In genomic region chr17:72719618-72720017, GRCm38 (mm10) we compare ENCODE assay signal across 24 mouse cellular contexts.
DNase-seq lines count a peak whose midpoint lies in the region; ATAC-seq and TF ChIP-seq lines count a peak whose summit lies in the region.
"Had no signal": no experiment of that assay in that cellular context is flagged by ENCODE, and none has a peak within 500 bp of the region (broad histone marks: within the 10 kb centered on the region; RNA-seq: fewer than 3 reads in every experiment).

No protein-coding gene starts in this region.

- H3K36me3 ChIP-seq in hindbrain, embryonic 14.5 days (replicated peaks; ENCODE audit: control insufficient read depth, insufficient read depth): no peaks in the 10 kb centered on the region
- no peaks in the 10 kb centered on the region for H3K36me3 ChIP-seq in hindbrain, embryonic 13.5 days
- H3K36me3 ChIP-seq in midbrain, embryonic 13.5 days: no peaks in the 10 kb centered on the region
- H3K36me3 ChIP-seq in midbrain, embryonic 11.5 days (ENCODE audit: control insufficient read depth, insufficient read depth, low read length): no peaks in the 10 kb centered on the region
- H3K36me3 ChIP-seq in midbrain, embryonic 15.5 days (replicated peaks): no peaks in the 10 kb centered on the region
- H3K36me3 ChIP-seq: embryonic facial prominence, embryonic 12.5 days; embryonic facial prominence, embryonic 15.5 days; forebrain, embryonic 10.5 days; forebrain, embryonic 12.5 days had no signal

- no peak; the same call in 1 of the 2 replicates for ATAC-seq in hindbrain, embryonic 14.5 days (ENCODE audit: low FRiP score)
- no peak for ATAC-seq in hindbrain, embryonic 13.5 days (ENCODE audit: low FRiP score)
- ATAC-seq in midbrain, embryonic 13.5 days: peak; percentile 71; the same call in 1 of the 2 replicates
- no peak for ATAC-seq in midbrain, embryonic 11.5 days (ENCODE audit: low FRiP score)
- peak; percentile 70; the same call in 1 of the 2 replicates for ATAC-seq in midbrain, embryonic 15.5 days (replicated peaks)
- ATAC-seq: forebrain, embryonic 14.5 days; forebrain, embryonic 16.5 days had no signal

- no peaks in the 10 kb centered on the region for H3K9me3 ChIP-seq in hindbrain, embryonic 14.5 days (ENCODE audit: control insufficient read depth, low read length)
- no peaks in the 10 kb centered on the region for H3K9me3 ChIP-seq in hindbrain, embryonic 13.5 days
- H3K9me3 ChIP-seq in midbrain, embryonic 13.5 days: no peaks in the 10 kb centered on the region
- no peaks in the 10 kb centered on the region for H3K9me3 ChIP-seq in midbrain, embryonic 11.5 days (ENCODE audit: control insufficient read depth, low read length)
- H3K9me3 ChIP-seq in midbrain, embryonic 15.5 days: no peaks in the 10 kb centered on the region
- H3K9me3 ChIP-seq: embryonic facial prominence, embryonic 12.5 days; embryonic facial prominence, embryonic 15.5 days; forebrain, embryonic 10.5 days; forebrain, embryonic 12.5 days had no signal

- 0 out of 2 replicates have a peak overlapping the region, but pooled peaks have one; percentile 5 for H3K27ac ChIP-seq in hindbrain, embryonic 14.5 days
- H3K27ac ChIP-seq in hindbrain, embryonic 13.5 days: no peak overlapping the region
- H3K27ac ChIP-seq in midbrain, embryonic 13.5 days: peak overlapping the region; percentile 56; the same call in 1 of the 2 replicates
- no peak overlapping the region for H3K27ac ChIP-seq in midbrain, embryonic 11.5 days (ENCODE audit: low read depth, low read length)
- no peak overlapping the region for H3K27ac ChIP-seq in midbrain, embryonic 15.5 days
- H3K27ac ChIP-seq: embryonic facial prominence, embryonic 12.5 days; embryonic facial prominence, embryonic 15.5 days; forebrain, embryonic 10.5 days; forebrain, embryonic 12.5 days had no signal

- no peak for TF ChIP-seq POLR2A in brain, embryonic 14.5 days (IDR thresholded peaks at IDR 0.05; ENCODE audit: borderline replicate concordance, extremely low read depth, insufficient read depth, insufficient read length, poor library complexity, severe bottlenecking)

- no peak overlapping the region for H3K4me3 ChIP-seq in hindbrain, embryonic 14.5 days (replicated peaks; ENCODE audit: low read length)
- no peak overlapping the region for H3K4me3 ChIP-seq in hindbrain, embryonic 13.5 days
- H3K4me3 ChIP-seq in midbrain, embryonic 13.5 days (replicated peaks): no peak overlapping the region
- no peak overlapping the region for H3K4me3 ChIP-seq in midbrain, embryonic 11.5 days (ENCODE audit: low read depth, low read length)
- H3K4me3 ChIP-seq in midbrain, embryonic 15.5 days: no peak overlapping the region
- H3K4me3 ChIP-seq: embryonic facial prominence, embryonic 12.5 days; embryonic facial prominence, embryonic 15.5 days; erythroblast, embryonic 14.5 days; forebrain, embryonic 10.5 days; forebrain, embryonic 12.5 days had no signal

- no peak for DNase-seq in hindbrain, embryonic 14.5 days (ENCODE audit: low spot score)
- no peak for DNase-seq in midbrain, embryonic 11.5 days (ENCODE audit: low spot score, missing footprints)
- peak; percentile 42 for DNase-seq in brain, embryonic 14.5 days (ENCODE audit: low read depth)
- DNase-seq in cerebellum, adult 18-20 months: no peak
- DNase-seq in heart, adult 8-10 months (ENCODE audit: low spot score): no peak
- DNase-seq: adrenal gland, adult 2 months; adrenal gland, postnatal 10 days; adrenal gland, postnatal 25 days; cerebellum, adult 11-12 months; cerebellum, adult 8-10 months; cerebellum, adult 9-11 months; cerebellum, postnatal 14 days; cerebellum, postnatal 36 days; embryo, embryonic 11 days had no signal

- H3K27me3 ChIP-seq in hindbrain, embryonic 14.5 days (ENCODE audit: control insufficient read depth, insufficient read depth, low read length): no peaks in the 10 kb centered on the region
- no peaks in the 10 kb centered on the region for H3K27me3 ChIP-seq in hindbrain, embryonic 13.5 days
- no peaks in the 10 kb centered on the region for H3K27me3 ChIP-seq in midbrain, embryonic 13.5 days
- H3K27me3 ChIP-seq in midbrain, embryonic 11.5 days (ENCODE audit: control insufficient read depth, insufficient read depth, low read length): no peaks in the 10 kb centered on the region
- no peaks in the 10 kb centered on the region for H3K27me3 ChIP-seq in midbrain, embryonic 15.5 days (replicated peaks)
- H3K27me3 ChIP-seq: embryonic facial prominence, embryonic 12.5 days; embryonic facial prominence, embryonic 15.5 days; forebrain, embryonic 12.5 days had no signal

- 49% methylated on average over 4 of the region's 4 CpGs for WGBS in hindbrain, embryonic 14.5 days
- 52% methylated on average over 4 of the region's 4 CpGs for WGBS in hindbrain, embryonic 13.5 days
- WGBS in midbrain, embryonic 13.5 days: 52% methylated on average over 4 of the region's 4 CpGs
- 64% methylated on average over 4 of the region's 4 CpGs for WGBS in midbrain, embryonic 11.5 days
- 31% methylated on average over 4 of the region's 4 CpGs for WGBS in midbrain, embryonic 15.5 days

- no peak overlapping the region for H3K9ac ChIP-seq in hindbrain, embryonic 14.5 days
- no peak overlapping the region for H3K9ac ChIP-seq in hindbrain, embryonic 13.5 days
- no peak overlapping the region for H3K9ac ChIP-seq in midbrain, embryonic 13.5 days (replicated peaks)
- H3K9ac ChIP-seq in midbrain, embryonic 11.5 days (ENCODE audit: low read length): no peak overlapping the region
- no peak overlapping the region for H3K9ac ChIP-seq in midbrain, embryonic 15.5 days
- H3K9ac ChIP-seq: embryonic facial prominence, embryonic 12.5 days; embryonic facial prominence, embryonic 15.5 days; forebrain, embryonic 12.5 days had no signal

- TF ChIP-seq CTCF in brain, embryonic 14.5 days (IDR thresholded peaks at IDR 0.05; ENCODE audit: borderline replicate concordance, extremely low read depth, insufficient read depth, insufficient read length): no peak

- H3K4me2 ChIP-seq in hindbrain, embryonic 14.5 days (replicated peaks): no peak overlapping the region
- H3K4me2 ChIP-seq in hindbrain, embryonic 13.5 days: no peak overlapping the region
- H3K4me2 ChIP-seq in midbrain, embryonic 13.5 days (replicated peaks): no peak overlapping the region
- no peak overlapping the region for H3K4me2 ChIP-seq in midbrain, embryonic 11.5 days
- no peak overlapping the region for H3K4me2 ChIP-seq in midbrain, embryonic 15.5 days
- H3K4me2 ChIP-seq: embryonic facial prominence, embryonic 12.5 days; embryonic facial prominence, embryonic 15.5 days; forebrain, embryonic 12.5 days had no signal

- H3K4me1 ChIP-seq in hindbrain, embryonic 14.5 days (replicated peaks; ENCODE audit: control insufficient read depth, insufficient read depth, low read length): no peaks in the 10 kb centered on the region
- H3K4me1 ChIP-seq in hindbrain, embryonic 13.5 days (replicated peaks): 0 out of 2 replicates have a peak, but pooled peaks cover 4% of the 10 kb centered on the region
- H3K4me1 ChIP-seq in midbrain, embryonic 13.5 days (replicated peaks): no peaks in the 10 kb centered on the region
- H3K4me1 ChIP-seq in midbrain, embryonic 11.5 days (ENCODE audit: control insufficient read depth, insufficient read depth, low read length): no peaks in the 10 kb centered on the region
- no peaks in the 10 kb centered on the region for H3K4me1 ChIP-seq in midbrain, embryonic 15.5 days
- H3K4me1 ChIP-seq: embryonic facial prominence, embryonic 12.5 days; embryonic facial prominence, embryonic 15.5 days; forebrain, embryonic 10.5 days; forebrain, embryonic 12.5 days had no signal

Comparison
In these comparisons a context has a peak if more than half of its experiments do, and no peak if none do; other contexts are left out.
1. ATAC-seq: peak in midbrain, embryonic 13.5 days (single experiment) and midbrain, embryonic 15.5 days (single experiment); none in hindbrain, embryonic 14.5 days (single experiment), hindbrain, embryonic 13.5 days (single experiment) and midbrain, embryonic 11.5 days (single experiment).
2. H3K27ac ChIP-seq: peak in hindbrain, embryonic 14.5 days (single experiment) and midbrain, embryonic 13.5 days (single experiment); none in hindbrain, embryonic 13.5 days (single experiment), midbrain, embryonic 11.5 days (single experiment) and midbrain, embryonic 15.5 days (single experiment).